Mouse (Mus musculus) lung, embryonic 16.5 days (tissue): ENCODE measurements around the gene 1110059E24Rik. TPM values are rescaled to one million over a fixed set of nuclear protein-coding genes. Genes with fewer than 3 reads are reported as not detected.

Experiments used
- ATAC-seq: fragments of 200-750 bp; cut with Nextera tagmentation; 2 replicates; pipeline ENCODE4 v1.8.0; 2017; ENCODE audit warnings: low read depth, mild to moderate bottlenecking, moderate library complexity
- H3K27ac ChIP-seq: fragments of 300-500 bp; sonication (generic); 2 replicates; pipeline ENCODE4 v1.5.1; 2014; ENCODE audit warnings: mild to moderate bottlenecking, control low read depth, low read length
- H3K27me3 ChIP-seq: fragments of 300-500 bp; sonication (generic); 2 replicates; pipeline ENCODE4 v1.6.1; 2014; ENCODE audit warnings: low read depth, low read length, mixed read lengths; ENCODE audit not compliant: control insufficient read depth, insufficient read depth
- H3K36me3 ChIP-seq: fragments of 300-500 bp; sonication (generic); 2 replicates; pipeline ENCODE4 v1.6.1; 2014; ENCODE audit warnings: low read length; ENCODE audit not compliant: control insufficient read depth, insufficient read depth
- H3K4me1 ChIP-seq: fragments of 300-500 bp; sonication (generic); replicated peaks from 2 replicates; pipeline ENCODE4 v1.6.1; 2014; ENCODE audit warnings: low read length, mixed read lengths; ENCODE audit not compliant: control insufficient read depth, insufficient read depth
- H3K4me2 ChIP-seq: fragments of 300-500 bp; sonication (generic); 2 replicates; pipeline ENCODE4 v1.6.1; 2014; ENCODE audit warnings: low read depth, low read length, control low read depth
- H3K4me3 ChIP-seq: fragments of 300-500 bp; sonication (generic); 2 replicates; pipeline ENCODE4 v1.5.1; 2014; ENCODE audit warnings: mild to moderate bottlenecking, low read length, control low read depth
- H3K9ac ChIP-seq: fragments of 300-500 bp; sonication (generic); 2 replicates; pipeline ENCODE4 v1.6.1; 2014; ENCODE audit warnings: low read length, control low read depth
- H3K9me3 ChIP-seq: fragments of 300-500 bp; sonication (generic); 2 replicates; pipeline ENCODE4 v1.6.1; 2016; ENCODE audit warnings: low read length; ENCODE audit not compliant: control insufficient read depth
- WGBS: fragments of 180-500 bp; shearing (Covaris S2); extraction: QIAGEN DNeasy Blood & Tissue Kit; methylation state at CpG from one replicate; pipeline ENCODE4 v1.1.7; 2014; 5-methylcytosine and 5-hydroxymethylcytosine counted together
- polyA plus RNA-seq: library from polyadenylated mRNA; unstranded; fragments of >200 nt; fragmentation: Nextera tagmentation; extraction: Ambion mirVana; gene quantifications from 2 replicates; pipeline ENCODE4 v1.2.1, GENCODE M21; 2015

Gene 1110059E24Rik
- polyA plus RNA-seq, 1 experiment from 2014 or later, result 74.4 TPM

GRCm38 (mm10) chr19:21570778-21571177 is 82.0 kb downstream of the 1110059E24Rik start:
- Histone ChIP-seq H3K27me3 (no peaks in the 10 kb centered on the region), H3K9me3 (no peaks in the 10 kb centered on the region), H3K27ac (no peak overlapping the region), H3K4me2 (no peak overlapping the region), H3K4me3 (no peak overlapping the region), H3K4me1 (no peaks in the 10 kb centered on the region; the same call in 1 of the 2 replicates), H3K36me3 (no peaks in the 10 kb centered on the region), H3K9ac (no peak overlapping the region)
- ATAC-seq, result no peak
- 52% methylated on average over 8 of the region's 8 CpGs for WGBS

- Histone ChIP-seq H3K27me3 (no peaks in the 10 kb centered on the region), H3K4me2 (no peak overlapping the region), H3K27ac (no peak overlapping the region), H3K4me3 (no peak overlapping the region), H3K36me3 (no peaks in the 10 kb centered on the region), H3K9ac (no peak overlapping the region), H3K4me1 (no peaks in the 10 kb centered on the region; the same call in 1 of the 2 replicates), H3K9me3 (no peaks in the 10 kb centered on the region)
- WGBS, result 63% methylated on average over 3 of the region's 3 CpGs
- ATAC-seq, result no peak
Measured at GRCm38 (mm10) chr19:21568528-21569185, 84.1 kb downstream of the 1110059E24Rik start.

- Histone ChIP-seq H3K9me3 (no peaks in the 10 kb centered on the region), H3K27me3 (no peaks in the 10 kb centered on the region), H3K4me1 (no peaks in the 10 kb centered on the region; the same call in 1 of the 2 replicates), H3K4me3 (no peak overlapping the region), H3K4me2 (no peak overlapping the region), H3K27ac (no peak overlapping the region), H3K9ac (no peak overlapping the region), H3K36me3 (no peaks in the 10 kb centered on the region)
- 87% methylated on average over 3 of the region's 3 CpGs for WGBS
- no peak for ATAC-seq
Measured at GRCm38 (mm10) chr19:21567933-21568332, 84.8 kb downstream of the 1110059E24Rik start.

GRCm38 (mm10) chr19:21566484-21566883 is 86.3 kb downstream of the 1110059E24Rik start:
- H3K9ac ChIP-seq, result no peak overlapping the region
- no peaks in the 10 kb centered on the region for H3K36me3 ChIP-seq
- 73% methylated on average over 5 of the region's 5 CpGs for WGBS
- H3K27me3 ChIP-seq, result no peaks in the 10 kb centered on the region
- H3K4me1 ChIP-seq, result no peaks in the 10 kb centered on the region; the same call in 1 of the 2 replicates
- no peak overlapping the region for H3K4me2 ChIP-seq
- H3K27ac ChIP-seq, result no peak overlapping the region
- no peak for ATAC-seq
- H3K9me3 ChIP-seq, result no peaks in the 10 kb centered on the region
- no peak overlapping the region for H3K4me3 ChIP-seq

GRCm38 (mm10) chr19:21564461-21564797 is 88.3 kb downstream of the 1110059E24Rik start:
- H3K4me1 ChIP-seq, result no peaks in the 10 kb centered on the region
- no peaks in the 10 kb centered on the region for H3K27me3 ChIP-seq
- H3K27ac ChIP-seq, result no peak overlapping the region
- WGBS, result 0% methylated on average over 1 of the region's 1 CpGs
- no peaks in the 10 kb centered on the region for H3K36me3 ChIP-seq
- no peaks in the 10 kb centered on the region for H3K9me3 ChIP-seq
- H3K9ac ChIP-seq, result no peak overlapping the region
- no peak overlapping the region for H3K4me3 ChIP-seq
- no peak overlapping the region for H3K4me2 ChIP-seq
- ATAC-seq, result no peak; the same call in 1 of the 2 replicates

GRCm38 (mm10) chr19:21563789-21564460 is 88.9 kb downstream of the 1110059E24Rik start:
- Histone ChIP-seq H3K27me3 (no peaks in the 10 kb centered on the region), H3K9me3 (no peaks in the 10 kb centered on the region), H3K4me2 (no peak overlapping the region), H3K9ac (no peak overlapping the region), H3K4me1 (no peaks in the 10 kb centered on the region), H3K4me3 (no peak overlapping the region), H3K27ac (no peak overlapping the region), H3K36me3 (no peaks in the 10 kb centered on the region)
- ATAC-seq, result peak; percentile 62; the same call in 1 of the 2 replicates
- WGBS, result 26% methylated on average over 11 of the region's 11 CpGs

- no peaks in the 10 kb centered on the region for H3K27me3 ChIP-seq
- no peak overlapping the region for H3K9ac ChIP-seq
- no peak overlapping the region for H3K4me3 ChIP-seq
- no peaks in the 10 kb centered on the region for H3K9me3 ChIP-seq
- no peak overlapping the region for H3K27ac ChIP-seq
- no peak overlapping the region for H3K4me2 ChIP-seq
- no peaks in the 10 kb centered on the region for H3K4me1 ChIP-seq
- WGBS, result 57% methylated on average over 3 of the region's 3 CpGs
- ATAC-seq, result no peak
- H3K36me3 ChIP-seq, result no peaks in the 10 kb centered on the region
Measured at GRCm38 (mm10) chr19:21562996-21563395, 89.8 kb downstream of the 1110059E24Rik start.

- Histone ChIP-seq H3K9me3 (no peaks in the 10 kb centered on the region), H3K36me3 (no peaks in the 10 kb centered on the region), H3K4me2 (no peak overlapping the region), H3K9ac (no peak overlapping the region), H3K4me1 (no peaks in the 10 kb centered on the region), H3K27ac (no peak overlapping the region), H3K4me3 (no peak overlapping the region), H3K27me3 (no peaks in the 10 kb centered on the region)
- 64% methylated on average over 9 of the region's 9 CpGs for WGBS
- no peak for ATAC-seq
Measured at GRCm38 (mm10) chr19:21552801-21553200, 100.0 kb downstream of the 1110059E24Rik start.

GRCm38 (mm10) chr19:21551921-21552536 is 100.7 kb downstream of the 1110059E24Rik start:
- WGBS, result 40% methylated on average over 4 of the region's 5 CpGs
- H3K9me3 ChIP-seq, result no peaks in the 10 kb centered on the region
- no peaks in the 10 kb centered on the region for H3K36me3 ChIP-seq

More at GRCm38 (mm10) chr19:21551921-21552536, 100.7 kb downstream of the 1110059E24Rik start:
- H3K27ac ChIP-seq, result peak overlapping the region; percentile 13; the same call in 1 of the 2 replicates
- no peak overlapping the region for H3K4me2 ChIP-seq
- no peaks in the 10 kb centered on the region for H3K27me3 ChIP-seq
- no peak overlapping the region for H3K9ac ChIP-seq
- H3K4me1 ChIP-seq, result no peaks in the 10 kb centered on the region
- H3K4me3 ChIP-seq, result no peak overlapping the region
- ATAC-seq, result 0 out of 2 replicates have a peak, but pooled peaks have one; percentile 23
